Mouse (Mus musculus) heart, postnatal 0 days (tissue): Measurements from ENCODE around the gene Bcas3. TPM values are rescaled to one million over a fixed set of nuclear protein-coding genes. Genes with fewer than 3 reads are reported as not detected.

Source experiments
- ATAC-seq: fragments of 200-750 bp; cut with Nextera tagmentation; 2 replicates; pipeline ENCODE4 v1.8.0; 2017; ENCODE audit warnings: low read depth, moderate number of reproducible peaks, moderate library complexity; ENCODE audit not compliant: insufficient read depth
- DNase-seq: peaks from one replicate; pipeline ENCODE4 v3.0.0-alpha.2; 2016; ENCODE audit warnings: low spot score
- H3K27ac ChIP-seq: fragments of 300-500 bp; sonication (generic); 2 replicates; pipeline ENCODE4 v1.5.1; 2014; ENCODE audit warnings: low read depth, mild to moderate bottlenecking
- H3K27me3 ChIP-seq: fragments of 300-500 bp; sonication (generic); 2 replicates; pipeline ENCODE4 v1.6.1; 2014; ENCODE audit warnings: low read length, mixed read lengths; ENCODE audit not compliant: control insufficient read depth, insufficient read depth
- H3K36me3 ChIP-seq: fragments of 300-500 bp; sonication (generic); replicated peaks from 2 replicates; pipeline ENCODE4 v1.6.1; 2014; ENCODE audit warnings: low read length, mixed read lengths; ENCODE audit not compliant: control insufficient read depth, insufficient read depth
- H3K4me1 ChIP-seq: fragments of 300-500 bp; sonication (generic); 2 replicates; pipeline ENCODE4 v1.6.1; 2014; ENCODE audit warnings: antibody characterized with exemption; ENCODE audit not compliant: control insufficient read depth, insufficient read depth
- H3K4me2 ChIP-seq: fragments of 300-500 bp; sonication (generic); 2 replicates; pipeline ENCODE4 v1.6.1; 2014; ENCODE audit warnings: low read depth, mild to moderate bottlenecking, low read length, moderate library complexity
- H3K4me3 ChIP-seq: fragments of 300-500 bp; sonication (generic); 2 replicates; pipeline ENCODE4 v1.5.1; 2014; ENCODE audit warnings: low read depth, low read length
- H3K9ac ChIP-seq: fragments of 300-500 bp; sonication (generic); replicated peaks from 2 replicates; pipeline ENCODE4 v1.6.1; 2014; ENCODE audit warnings: low read depth, low read length, mixed read lengths
- H3K9me3 ChIP-seq: fragments of 300-500 bp; sonication (generic); replicated peaks from 2 replicates; pipeline ENCODE4 v1.6.1; 2016; ENCODE audit warnings: low read length; ENCODE audit not compliant: control insufficient read depth
- CTCF ChIP-seq: IDR thresholded peaks from 2 replicates; pipeline ENCODE4 v1.5.1; 2016; ENCODE audit warnings: antibody characterized with exemption, control low read depth, low read depth
- EP300 ChIP-seq: IDR thresholded peaks from 2 replicates; pipeline ENCODE4 v1.6.1; 2016; ENCODE audit warnings: antibody characterized with exemption, low read depth
- WGBS: fragments of 180-500 bp; shearing (Covaris S2); extraction: QIAGEN DNeasy Blood & Tissue Kit; methylation state at CpG from one replicate; pipeline ENCODE4 v1.1.7; 2014; 5-methylcytosine and 5-hydroxymethylcytosine counted together
- polyA plus RNA-seq: library from polyadenylated mRNA; unstranded; fragments of >200 nt; fragmentation: Nextera tagmentation; extraction: Ambion mirVana; gene quantifications from 2 replicates; pipeline ENCODE4 v1.2.1, GENCODE M21; 2015
- total RNA-seq: library from RNA; depleted of rRNA; stranded (reverse); fragments of >200 nt; gene quantifications from 2 replicates; pipeline ENCODE4 v1.2.3, GENCODE M21; 2014; ENCODE audit warnings: low replicate concordance

Gene Bcas3
- total and polyA plus RNA-seq, 2 experiments from 2014 or later = 18.5 to 37.4 TPM

- Histone ChIP-seq H3K4me1 (peaks cover 16% of the 10 kb centered on the region; the same call in 1 of the 2 replicates), H3K9me3 (no peaks in the 10 kb centered on the region), H3K4me3 (peak overlapping the region; percentile 61), H3K9ac (peak overlapping the region; percentile 5; the same call in 1 of the 2 replicates), H3K27me3 (peaks cover 94% of the 10 kb centered on the region), H3K27ac (peak overlapping the region; percentile 74), H3K4me2 (peak overlapping the region; percentile 83), H3K36me3 (no peaks in the 10 kb centered on the region)
- WGBS = 27% methylated on average over 11 of the region's 11 CpGs
- ATAC-seq (no peak), DNase-seq (no peak)
- TF ChIP-seq EP300 (no peak), CTCF (no peak)
Observed at GRCm38 (mm10) chr11:85833761-85834385, 480.9 kb downstream of the Bcas3 start.

DNA sequence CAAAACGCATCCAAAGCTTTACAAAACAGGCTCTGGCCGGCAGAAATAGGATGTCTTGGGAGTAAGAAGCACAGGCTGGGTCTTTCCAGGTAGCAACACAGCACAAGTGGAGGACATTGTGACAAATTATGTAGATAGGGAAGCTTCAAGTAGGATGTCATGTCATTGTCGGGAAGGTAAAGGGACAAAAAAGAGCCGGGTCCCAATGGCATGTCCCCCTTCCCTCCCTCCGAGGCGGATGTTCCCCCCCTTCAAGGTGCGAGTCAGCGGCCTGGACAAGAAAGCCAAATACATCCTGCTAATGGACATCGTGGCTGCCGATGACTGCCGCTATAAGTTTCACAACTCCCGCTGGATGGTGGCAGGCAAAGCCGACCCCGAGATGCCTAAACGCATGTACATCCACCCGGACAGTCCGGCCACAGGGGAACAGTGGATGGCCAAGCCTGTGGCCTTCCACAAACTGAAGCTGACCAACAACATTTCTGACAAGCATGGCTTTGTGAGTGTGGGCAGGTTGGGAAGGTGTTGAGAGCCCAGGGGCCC is 481.5 kb downstream of the Bcas3 start:
- Histone ChIP-seq H3K4me2 (peak overlapping the region; percentile 83), H3K4me3 (peak overlapping the region; percentile 61), H3K27ac (no peak overlapping the region), H3K4me1 (peaks cover 16% of the 10 kb centered on the region; the same call in 1 of the 2 replicates), H3K36me3 (no peaks in the 10 kb centered on the region), H3K9me3 (no peaks in the 10 kb centered on the region), H3K9ac (0 out of 2 replicates have a peak overlapping the region, but pooled peaks have one; percentile 5), H3K27me3 (peaks cover 94% of the 10 kb centered on the region)
- WGBS = 43% methylated on average over 17 of the region's 17 CpGs
- DNase-seq (no peak), ATAC-seq (no peak)
- TF ChIP-seq CTCF (no peak), EP300 (no peak)

- peaks cover 11% of the 10 kb centered on the region; the same call in 1 of the 2 replicates for H3K4me1 ChIP-seq
- no peak for TF ChIP-seq EP300
- TF ChIP-seq CTCF = no peak
- WGBS = 43% methylated on average over 9 of the region's 9 CpGs
- H3K27ac ChIP-seq = no peak overlapping the region
- no peaks in the 10 kb centered on the region for H3K9me3 ChIP-seq
- no peak overlapping the region for H3K9ac ChIP-seq
- ATAC-seq = no peak
- peak overlapping the region; percentile 61 for H3K4me3 ChIP-seq
- no peak for DNase-seq
- peaks cover 94% of the 10 kb centered on the region for H3K27me3 ChIP-seq
- H3K4me2 ChIP-seq = peak overlapping the region; percentile 83
- H3K36me3 ChIP-seq = no peaks in the 10 kb centered on the region
Observed at GRCm38 (mm10) chr11:85835001-85835752, 482.2 kb downstream of the Bcas3 start.

DNA sequence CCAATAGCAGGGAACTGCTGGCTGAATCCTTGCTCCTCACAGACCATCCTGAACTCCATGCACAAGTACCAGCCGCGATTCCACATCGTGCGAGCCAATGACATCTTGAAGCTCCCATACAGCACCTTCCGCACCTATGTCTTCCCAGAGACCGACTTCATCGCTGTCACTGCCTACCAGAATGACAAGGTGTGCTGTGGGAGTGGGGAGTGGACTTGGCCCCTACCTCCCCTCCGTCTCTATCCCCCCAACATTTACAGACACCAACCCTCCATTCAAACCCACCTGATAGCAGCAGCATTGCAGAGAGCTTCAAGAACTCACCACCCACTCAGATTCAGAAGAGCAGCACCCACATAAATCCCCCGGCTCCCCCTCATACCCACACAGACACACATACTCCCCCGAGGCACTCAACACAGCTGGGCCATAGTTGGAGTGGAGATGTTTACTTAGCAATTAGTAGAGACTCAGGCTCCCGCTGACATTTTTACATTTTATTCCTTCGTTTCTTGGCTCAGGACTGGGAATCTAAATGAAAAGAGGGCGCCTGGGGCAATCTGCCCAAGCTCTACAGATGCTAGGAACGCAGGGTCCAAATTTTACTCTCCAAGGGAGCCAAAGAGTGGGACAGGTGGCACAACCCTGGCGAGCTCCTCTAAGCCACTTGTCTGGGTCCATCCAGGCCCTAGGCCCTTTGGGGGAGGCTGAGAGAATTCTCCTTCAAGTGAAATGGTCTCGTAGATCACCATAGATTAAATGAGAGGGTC is 483.0 kb downstream of the Bcas3 start:
- Histone ChIP-seq H3K4me3 (peak overlapping the region; percentile 46), H3K9me3 (no peaks in the 10 kb centered on the region), H3K27me3 (peaks cover 93% of the 10 kb centered on the region), H3K4me1 (peaks cover 8% of the 10 kb centered on the region; the same call in 1 of the 2 replicates), H3K9ac (no peak overlapping the region), H3K4me2 (peak overlapping the region; percentile 60; the same call in 1 of the 2 replicates), H3K27ac (no peak overlapping the region), H3K36me3 (no peaks in the 10 kb centered on the region)
- TF ChIP-seq EP300 (no peak), CTCF (no peak)
- no peak for ATAC-seq
- no peak for DNase-seq
- WGBS = 45% methylated on average over 16 of the region's 16 CpGs
